Mouse (Mus musculus): ENCODE data around the gene Adam12. TPM values are rescaled to one million over a fixed set of nuclear protein-coding genes. Genes with fewer than 3 reads are reported as not detected.

Adam12 gene
- polyA plus RNA-seq, 1 experiment from 2014 or later, result 23.2 TPM

GRCm38 (mm10) chr7:134026200-134027019 is 205.5 kb downstream of the Adam12 start:
- H3K27ac ChIP-seq, result peak overlapping the region; percentile 84
- H3K9ac ChIP-seq, result no peak overlapping the region
- no peaks in the 10 kb centered on the region for H3K9me3 ChIP-seq
- H3K27me3 ChIP-seq, result no peaks in the 10 kb centered on the region
- peaks cover 34% of the 10 kb centered on the region for H3K4me1 ChIP-seq
- H3K4me3 ChIP-seq, result no peak overlapping the region
- 34% methylated on average over 16 of the region's 16 CpGs for WGBS
- ATAC-seq (ENCODE audit: borderline replicate concordance, extremely low read depth, low FRiP score, low TSS enrichment), result peak; percentile 88; the same call in 1 of the 2 replicates
- H3K36me3 ChIP-seq, result no peaks in the 10 kb centered on the region
- H3K4me2 ChIP-seq, result no peak overlapping the region

GRCm38 (mm10) chr7:134022157-134022885 is 209.6 kb downstream of the Adam12 start:
- 69% methylated on average over 2 of the region's 2 CpGs for WGBS
- no peak overlapping the region for H3K4me2 ChIP-seq

GRCm38 (mm10) chr7:134015226-134015625 is 216.7 kb downstream of the Adam12 start:
- H3K4me2 ChIP-seq, result no peak overlapping the region
- H3K27me3 ChIP-seq, result no peaks in the 10 kb centered on the region
- peak overlapping the region; percentile 40 for H3K27ac ChIP-seq
- H3K4me1 ChIP-seq, result peaks cover 11% of the 10 kb centered on the region
- no peaks in the 10 kb centered on the region for H3K9me3 ChIP-seq
- no peak overlapping the region for H3K4me3 ChIP-seq
- ATAC-seq (ENCODE audit: borderline replicate concordance, extremely low read depth, low FRiP score, low TSS enrichment), result no peak
- WGBS, result 31% methylated on average over 4 of the region's 4 CpGs
- no peaks in the 10 kb centered on the region for H3K36me3 ChIP-seq
- no peak overlapping the region for H3K9ac ChIP-seq

More at GRCm38 (mm10) chr7:134022157-134022885, 209.6 kb downstream of the Adam12 start:
- no peak for ATAC-seq (ENCODE audit: borderline replicate concordance, extremely low read depth, low FRiP score, low TSS enrichment)
- no peak overlapping the region for H3K4me3 ChIP-seq
- no peak overlapping the region for H3K9ac ChIP-seq
- no peaks in the 10 kb centered on the region for H3K9me3 ChIP-seq
- peaks cover 18% of the 10 kb centered on the region for H3K4me1 ChIP-seq
- H3K27ac ChIP-seq, result no peak overlapping the region
- no peaks in the 10 kb centered on the region for H3K36me3 ChIP-seq
- no peaks in the 10 kb centered on the region for H3K27me3 ChIP-seq

GRCm38 (mm10) chr7:134014733-134015132 is 217.2 kb downstream of the Adam12 start:
- no peak for ATAC-seq (ENCODE audit: borderline replicate concordance, extremely low read depth, low FRiP score, low TSS enrichment)
- H3K9ac ChIP-seq, result no peak overlapping the region
- no peak overlapping the region for H3K4me2 ChIP-seq
- peak overlapping the region; percentile 40 for H3K27ac ChIP-seq
- peaks cover 11% of the 10 kb centered on the region for H3K4me1 ChIP-seq
- H3K9me3 ChIP-seq, result no peaks in the 10 kb centered on the region
- H3K4me3 ChIP-seq, result no peak overlapping the region
- H3K36me3 ChIP-seq, result no peaks in the 10 kb centered on the region
- no peaks in the 10 kb centered on the region for H3K27me3 ChIP-seq
- WGBS, result 56% methylated on average over 7 of the region's 7 CpGs

GRCm38 (mm10) chr7:134009157-134009556 is 222.8 kb downstream of the Adam12 start:
- Histone ChIP-seq H3K9me3 (peaks cover 3% of the 10 kb centered on the region; the same call in 1 of the 2 replicates), H3K4me2 (no peak overlapping the region), H3K27me3 (no peaks in the 10 kb centered on the region), H3K9ac (no peak overlapping the region), H3K4me3 (no peak overlapping the region), H3K36me3 (peaks cover 23% of the 10 kb centered on the region), H3K4me1 (peaks cover 6% of the 10 kb centered on the region; the same call in 1 of the 2 replicates), H3K27ac (no peak overlapping the region)
- ATAC-seq (ENCODE audit: borderline replicate concordance, extremely low read depth, low FRiP score, low TSS enrichment), result no peak
- 65% methylated on average over 5 of the region's 5 CpGs for WGBS

GRCm38 (mm10) chr7:134007942-134008361 is 224.0 kb downstream of the Adam12 start:
- Histone ChIP-seq H3K27ac (no peak overlapping the region), H3K9ac (no peak overlapping the region), H3K4me2 (no peak overlapping the region), H3K27me3 (no peaks in the 10 kb centered on the region), H3K36me3 (peaks cover 23% of the 10 kb centered on the region), H3K4me1 (peaks cover 6% of the 10 kb centered on the region; the same call in 1 of the 2 replicates), H3K4me3 (no peak overlapping the region), H3K9me3 (peaks cover 3% of the 10 kb centered on the region; the same call in 1 of the 2 replicates)
- 73% methylated on average over 3 of the region's 3 CpGs for WGBS
- ATAC-seq (ENCODE audit: borderline replicate concordance, extremely low read depth, low FRiP score, low TSS enrichment), result peak; percentile 42; the same call in 1 of the 2 replicates

- Histone ChIP-seq H3K4me1 (no peaks in the 10 kb centered on the region), H3K36me3 (peaks cover 19% of the 10 kb centered on the region), H3K4me3 (no peak overlapping the region), H3K9me3 (peaks cover 3% of the 10 kb centered on the region; the same call in 1 of the 2 replicates), H3K4me2 (no peak overlapping the region), H3K27ac (no peak overlapping the region), H3K9ac (no peak overlapping the region), H3K27me3 (no peaks in the 10 kb centered on the region)
- no peak for ATAC-seq (ENCODE audit: borderline replicate concordance, extremely low read depth, low FRiP score, low TSS enrichment)
- 93% methylated on average over 4 of the region's 4 CpGs for whole genome bisulfite sequencing
Observed at GRCm38 (mm10) chr7:134001581-134001980, 230.4 kb downstream of the Adam12 start.

GRCm38 (mm10) chr7:133990930-133991329 is 241.0 kb downstream of the Adam12 start:
- H3K4me1 ChIP-seq, result peaks cover 8% of the 10 kb centered on the region
- H3K9me3 ChIP-seq, result no peaks in the 10 kb centered on the region
- no peak for ATAC-seq (ENCODE audit: borderline replicate concordance, extremely low read depth, low FRiP score, low TSS enrichment)
- no peak overlapping the region for H3K27ac ChIP-seq
- no peak overlapping the region for H3K4me3 ChIP-seq
- no peak overlapping the region for H3K9ac ChIP-seq
- no peaks in the 10 kb centered on the region for H3K27me3 ChIP-seq
- no peak overlapping the region for H3K4me2 ChIP-seq
- no peaks in the 10 kb centered on the region; the same call in 1 of the 2 replicates for H3K36me3 ChIP-seq

GRCm38 (mm10) chr7:133988356-133988755 is 243.6 kb downstream of the Adam12 start:
- Histone ChIP-seq H3K36me3 (no peaks in the 10 kb centered on the region), H3K4me1 (peaks cover 8% of the 10 kb centered on the region), H3K27me3 (no peaks in the 10 kb centered on the region), H3K9ac (no peak overlapping the region), H3K4me3 (no peak overlapping the region), H3K27ac (no peak overlapping the region), H3K4me2 (no peak overlapping the region), H3K9me3 (no peaks in the 10 kb centered on the region)
- 43% methylated on average over 5 of the region's 5 CpGs for WGBS
- ATAC-seq (ENCODE audit: borderline replicate concordance, extremely low read depth, low FRiP score, low TSS enrichment), result peak; percentile 68; the same call in 1 of the 2 replicates

GRCm38 (mm10) chr7:133986201-133986600 is 245.7 kb downstream of the Adam12 start:
- H3K27me3 ChIP-seq, result no peaks in the 10 kb centered on the region
- 76% methylated on average over 4 of the region's 4 CpGs for whole genome bisulfite sequencing
- H3K36me3 ChIP-seq, result peaks cover 1% of the 10 kb centered on the region; the same call in 1 of the 2 replicates
- H3K9ac ChIP-seq, result no peak overlapping the region
- H3K4me2 ChIP-seq, result no peak overlapping the region
- no peak for ATAC-seq (ENCODE audit: borderline replicate concordance, extremely low read depth, low FRiP score, low TSS enrichment)
- H3K4me3 ChIP-seq, result no peak overlapping the region
- H3K9me3 ChIP-seq, result no peaks in the 10 kb centered on the region
- no peak overlapping the region for H3K27ac ChIP-seq
- peaks cover 8% of the 10 kb centered on the region for H3K4me1 ChIP-seq

GRCm38 (mm10) chr7:133985648-133986047 is 246.3 kb downstream of the Adam12 start:
- 81% methylated on average over 1 of the region's 1 CpGs for WGBS

More at GRCm38 (mm10) chr7:133985648-133986047, 246.3 kb downstream of the Adam12 start:
- Histone ChIP-seq H3K4me2 (no peak overlapping the region), H3K36me3 (peaks cover 7% of the 10 kb centered on the region; the same call in 1 of the 2 replicates), H3K27me3 (no peaks in the 10 kb centered on the region), H3K27ac (no peak overlapping the region), H3K9ac (no peak overlapping the region), H3K4me1 (peaks cover 8% of the 10 kb centered on the region), H3K4me3 (no peak overlapping the region), H3K9me3 (no peaks in the 10 kb centered on the region)
- no peak for ATAC-seq (ENCODE audit: borderline replicate concordance, extremely low read depth, low FRiP score, low TSS enrichment)

Measured in lung, embryonic 15.5 days (tissue).